Mouse (Mus musculus) heart, adult 2 months (tissue): ENCODE measurements around the gene Dlst.

Experiments
- CTCF ChIP-seq: fragments of 200-600 bp; IDR thresholded peaks from 2 replicates; pipeline ENCODE4 v1.8.1; 2022; ENCODE audit warnings: antibody characterized with exemption, mild to moderate bottlenecking, moderate library complexity
- EP300 ChIP-seq: fragments of 200-500 bp; IDR thresholded peaks from 2 replicates; pipeline ENCODE4 v1.6.1; 2011; ENCODE audit warnings: low read depth, low read length, control low read depth; ENCODE audit not compliant: insufficient read depth
- POLR2A ChIP-seq: fragments of 200-500 bp; IDR thresholded peaks from 2 replicates; pipeline ENCODE4 v1.6.1; 2011; ENCODE audit warnings: mild to moderate bottlenecking, low read depth, low read length, control low read depth; ENCODE audit not compliant: insufficient read depth

GRCm38 (mm10) chr12:85110698-85111592 is at the start of gene Dlst, which contains the start of gene Prox2:
- TF ChIP-seq CTCF (0 out of 2 replicates have a peak, but pooled peaks have one; percentile 2), POLR2A (peak; percentile 87), EP300 (no peak)
